Mouse (Mus musculus) heart, embryonic 16.5 days (tissue): ENCODE measurements at regions not wholly inside any gene's neighbourhood (a gene's known extent, or its start where the extent isn't known, plus 50 kb on each side); places are given as distances from the start of the nearest gene placed in this dataset.
A peak's percentile ranks its signal among the peaks of the same experiment; 100 is the strongest.

ENCODE experiments used
- ATAC-seq: fragments of 200-750 bp; cut with Nextera tagmentation; replicated peaks from 2 replicates; pipeline ENCODE4 v1.8.0; 2017; ENCODE audit warnings: moderate number of reproducible peaks; ENCODE audit not compliant: insufficient read depth, low FRiP score; ENCODE audit errors: extremely low read depth
- H3K27ac ChIP-seq: fragments of 300-500 bp; sonication (generic); 2 replicates; pipeline ENCODE4 v1.5.1; 2014; ENCODE audit warnings: mild to moderate bottlenecking, low read length, control low read depth, moderate library complexity
- H3K27me3 ChIP-seq: fragments of 300-500 bp; sonication (generic); 2 replicates; pipeline ENCODE4 v1.6.1; 2014; ENCODE audit warnings: low read length, mixed read lengths; ENCODE audit not compliant: control insufficient read depth, insufficient read depth
- H3K36me3 ChIP-seq: fragments of 300-500 bp; sonication (generic); 2 replicates; pipeline ENCODE4 v1.6.1; 2014; ENCODE audit not compliant: control insufficient read depth, insufficient read depth
- H3K4me1 ChIP-seq: fragments of 300-500 bp; sonication (generic); 2 replicates; pipeline ENCODE4 v1.6.1; 2014; ENCODE audit warnings: low read length, mixed read lengths; ENCODE audit not compliant: control insufficient read depth, insufficient read depth
- H3K4me2 ChIP-seq: fragments of 300-500 bp; sonication (generic); 2 replicates; pipeline ENCODE4 v1.6.1; 2014; ENCODE audit warnings: low read depth, mild to moderate bottlenecking, control low read depth, low read length
- H3K4me3 ChIP-seq: fragments of 300-500 bp; sonication (generic); 2 replicates; pipeline ENCODE4 v1.5.1; 2014; ENCODE audit warnings: mild to moderate bottlenecking, control low read depth, low read length
- H3K9ac ChIP-seq: fragments of 300-500 bp; sonication (generic); 2 replicates; pipeline ENCODE4 v1.6.1; 2014; ENCODE audit warnings: low read length, control low read depth
- H3K9me3 ChIP-seq: fragments of 300-500 bp; sonication (generic); replicated peaks from 2 replicates; pipeline ENCODE4 v1.6.1; 2016; ENCODE audit warnings: low read length; ENCODE audit not compliant: control insufficient read depth
- WGBS: fragments of 180-500 bp; shearing (Covaris S2); extraction: QIAGEN DNeasy Blood & Tissue Kit; methylation state at CpG from one replicate; pipeline ENCODE4 v1.1.7; 2014; 5-methylcytosine and 5-hydroxymethylcytosine counted together

- no peaks in the 10 kb centered on the region for H3K4me1 ChIP-seq
- H3K27me3 ChIP-seq: no peaks in the 10 kb centered on the region
- no peak overlapping the region for H3K27ac ChIP-seq
- 50% methylated on average over 5 of the region's 5 CpGs for WGBS
- no peak overlapping the region for H3K4me2 ChIP-seq
- H3K36me3 ChIP-seq: no peaks in the 10 kb centered on the region
- no peak overlapping the region for H3K9ac ChIP-seq
- H3K9me3 ChIP-seq: no peaks in the 10 kb centered on the region
- no peak overlapping the region for H3K4me3 ChIP-seq
- ATAC-seq: no peak
Observed at GRCm38 (mm10) chr11:17738879-17739278, 214.8 kb downstream of the Etaa1 start.

DNA sequence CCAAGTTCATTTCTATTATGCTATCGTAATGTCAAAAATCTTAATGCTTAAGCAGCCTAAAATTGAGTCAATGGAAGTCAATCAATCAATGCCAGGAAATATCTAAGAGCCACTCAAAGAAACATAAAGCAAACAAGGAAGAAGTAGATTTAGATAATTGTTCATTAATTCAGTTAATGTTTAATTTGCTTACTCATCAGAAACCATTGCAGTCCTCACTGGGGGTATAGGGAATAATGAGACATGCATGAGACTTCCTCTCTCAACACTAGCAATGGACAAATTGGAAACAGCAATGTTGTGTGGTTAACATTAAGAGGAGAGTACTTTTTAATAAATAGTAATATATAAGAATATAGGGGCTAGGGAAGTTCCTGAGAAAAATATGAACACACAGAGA, 209.9 kb downstream of the Etaa1 start:
- Histone ChIP-seq H3K9ac (no peak overlapping the region), H3K4me2 (no peak overlapping the region), H3K27ac (no peak overlapping the region), H3K9me3 (no peaks in the 10 kb centered on the region), H3K27me3 (no peaks in the 10 kb centered on the region), H3K4me3 (no peak overlapping the region), H3K4me1 (no peaks in the 10 kb centered on the region), H3K36me3 (no peaks in the 10 kb centered on the region)
- ATAC-seq: no peak
- 92% methylated on average over 1 of the region's 1 CpGs for WGBS

DNA sequence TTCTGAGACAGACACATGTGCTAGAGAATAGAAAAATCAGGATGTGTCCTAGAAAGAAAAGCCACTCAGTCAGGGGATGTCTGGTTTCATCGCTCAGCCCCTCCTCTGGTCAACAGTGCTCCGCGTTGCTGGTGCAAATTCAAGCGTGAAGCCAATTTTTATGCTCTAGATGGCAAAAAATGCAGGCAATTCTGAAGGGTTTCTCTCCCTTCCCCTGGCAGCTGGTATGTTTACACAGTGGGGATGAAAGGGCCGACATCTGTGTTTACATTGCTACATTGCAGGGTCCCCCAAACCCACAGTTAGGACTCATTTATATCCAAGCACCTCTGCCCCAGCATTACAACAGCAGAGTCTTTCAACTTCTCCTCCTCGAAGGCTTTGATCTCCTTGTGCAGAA, 203.3 kb downstream of the Etaa1 start:
- H3K36me3 ChIP-seq: no peaks in the 10 kb centered on the region
- no peaks in the 10 kb centered on the region for H3K9me3 ChIP-seq
- H3K27me3 ChIP-seq: no peaks in the 10 kb centered on the region
- no peak overlapping the region for H3K9ac ChIP-seq
- H3K4me1 ChIP-seq: no peaks in the 10 kb centered on the region
- H3K4me2 ChIP-seq: no peak overlapping the region
- H3K4me3 ChIP-seq: no peak overlapping the region
- no peak overlapping the region for H3K27ac ChIP-seq
- ATAC-seq: no peak
- 50% methylated on average over 6 of the region's 6 CpGs for WGBS

DNA sequence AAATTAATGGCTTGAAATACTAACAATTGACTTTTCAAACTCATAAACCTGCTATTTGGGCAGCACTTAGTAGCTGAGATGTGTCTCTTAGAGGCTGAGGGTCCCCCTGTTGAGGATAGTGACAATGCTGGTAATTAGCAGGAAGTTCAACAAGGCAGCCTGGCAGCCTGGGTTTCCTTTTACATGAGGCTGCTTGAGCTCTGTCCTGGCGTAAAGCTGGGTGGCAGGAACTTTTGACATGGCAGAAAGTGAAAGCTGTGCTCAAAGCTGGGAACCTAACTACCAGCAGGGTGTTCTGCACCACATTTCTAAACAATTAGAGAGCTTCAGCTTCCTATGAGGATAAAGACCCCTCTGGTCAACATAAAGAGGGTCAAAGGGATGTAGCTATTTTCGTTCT, 194.5 kb downstream of the Etaa1 start:
- Histone ChIP-seq H3K27me3 (no peaks in the 10 kb centered on the region; the same call in 1 of the 2 replicates), H3K9ac (no peak overlapping the region), H3K27ac (no peak overlapping the region), H3K4me3 (no peak overlapping the region), H3K9me3 (no peaks in the 10 kb centered on the region), H3K4me1 (no peaks in the 10 kb centered on the region), H3K4me2 (no peak overlapping the region), H3K36me3 (no peaks in the 10 kb centered on the region)
- 56% methylated on average over 2 of the region's 2 CpGs for WGBS
- ATAC-seq: no peak

DNA sequence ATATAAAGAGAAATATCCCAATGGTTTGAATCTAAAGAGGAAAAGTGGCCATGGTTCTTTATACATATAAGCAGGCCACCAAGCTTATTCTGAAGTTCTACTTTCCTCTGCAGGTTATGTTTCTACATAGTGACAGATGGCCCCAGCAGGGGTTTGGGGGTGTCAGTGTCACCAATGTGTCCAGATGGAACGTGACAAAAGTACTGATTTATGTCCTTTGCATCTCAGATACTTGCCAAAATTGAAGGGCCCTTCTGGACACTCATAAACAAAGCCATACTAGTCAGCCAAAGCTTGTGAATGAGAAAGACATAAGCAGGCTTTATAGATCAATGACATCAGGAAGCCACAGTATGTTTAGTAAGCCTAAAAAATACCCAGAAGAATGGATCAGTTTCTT, 190.3 kb downstream of the Etaa1 start:
- H3K4me1 ChIP-seq: peaks cover 15% of the 10 kb centered on the region
- 35% methylated on average over 1 of the region's 1 CpGs for WGBS

DNA sequence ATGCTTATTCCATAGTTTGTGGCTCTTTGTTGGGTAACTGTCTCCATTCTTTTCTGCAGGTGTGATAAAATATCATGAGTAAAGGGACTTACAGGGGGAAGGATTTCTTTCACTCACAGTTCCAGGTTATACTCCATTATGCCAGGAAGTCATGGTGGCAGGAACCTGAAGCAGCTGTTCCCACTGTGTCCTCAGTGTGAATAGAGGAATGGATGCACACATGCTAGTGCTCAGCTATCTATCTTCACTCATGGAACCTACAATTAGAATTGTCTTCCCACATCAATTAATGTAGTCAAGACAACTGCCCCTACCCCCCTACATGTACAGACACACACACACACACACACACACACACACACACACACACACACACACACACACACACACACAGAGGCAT, 189.5 kb downstream of the Etaa1 start:
- ATAC-seq: no peak
- H3K27me3 ChIP-seq: no peaks in the 10 kb centered on the region; the same call in 1 of the 2 replicates
- H3K9me3 ChIP-seq: no peaks in the 10 kb centered on the region

More for the DNA sequence above, 190.3 kb downstream of the Etaa1 start:
- Histone ChIP-seq H3K36me3 (no peaks in the 10 kb centered on the region), H3K27ac (no peak overlapping the region), H3K9me3 (no peaks in the 10 kb centered on the region), H3K4me3 (no peak overlapping the region), H3K9ac (no peak overlapping the region), H3K4me2 (no peak overlapping the region), H3K27me3 (no peaks in the 10 kb centered on the region; the same call in 1 of the 2 replicates)
- ATAC-seq: no peak

GRCm38 (mm10) chr11:17768345-17768759, 185.3 kb downstream of the Etaa1 start:
- H3K4me2 ChIP-seq: 0 out of 2 replicates have a peak overlapping the region, but pooled peaks have one; percentile 1
- H3K4me1 ChIP-seq: peaks cover 21% of the 10 kb centered on the region
- H3K9ac ChIP-seq: no peak overlapping the region
- no peak overlapping the region for H3K4me3 ChIP-seq
- peak; percentile 91 for ATAC-seq
- no peaks in the 10 kb centered on the region for H3K36me3 ChIP-seq
- H3K9me3 ChIP-seq: no peaks in the 10 kb centered on the region
- H3K27ac ChIP-seq: peak overlapping the region; percentile 54; the same call in 1 of the 2 replicates
- no peaks in the 10 kb centered on the region; the same call in 1 of the 2 replicates for H3K27me3 ChIP-seq

More for the DNA sequence above, 189.5 kb downstream of the Etaa1 start:
- Histone ChIP-seq H3K4me1 (peaks cover 21% of the 10 kb centered on the region), H3K27ac (no peak overlapping the region), H3K9ac (no peak overlapping the region), H3K4me3 (no peak overlapping the region), H3K36me3 (no peaks in the 10 kb centered on the region), H3K4me2 (no peak overlapping the region)

- Histone ChIP-seq H3K4me2 (no peak overlapping the region), H3K27ac (peak overlapping the region; percentile 15; the same call in 1 of the 2 replicates), H3K9me3 (no peaks in the 10 kb centered on the region), H3K27me3 (no peaks in the 10 kb centered on the region; the same call in 1 of the 2 replicates), H3K9ac (no peak overlapping the region), H3K4me1 (peaks cover 21% of the 10 kb centered on the region), H3K36me3 (no peaks in the 10 kb centered on the region), H3K4me3 (no peak overlapping the region)
- WGBS: 36% methylated on average over 4 of the region's 4 CpGs
- no peak for ATAC-seq
Observed at GRCm38 (mm10) chr11:17768837-17769466, 184.7 kb downstream of the Etaa1 start.

GRCm38 (mm10) chr11:17797632-17798031, 156.0 kb downstream of the Etaa1 start:
- Histone ChIP-seq H3K27me3 (no peaks in the 10 kb centered on the region), H3K4me1 (no peaks in the 10 kb centered on the region), H3K36me3 (no peaks in the 10 kb centered on the region), H3K4me2 (no peak overlapping the region), H3K9me3 (no peaks in the 10 kb centered on the region), H3K9ac (no peak overlapping the region), H3K4me3 (no peak overlapping the region), H3K27ac (no peak overlapping the region)
- no peak for ATAC-seq
